Mouse (Mus musculus): Measurements from ENCODE around the gene Kcnj15. TPM values are rescaled to one million over a fixed set of nuclear protein-coding genes. Genes with fewer than 3 reads are reported as not detected.

Kcnj15 gene
- polyA plus RNA-seq, 1 experiment from 2014 or later: 15.8 TPM

DNA sequence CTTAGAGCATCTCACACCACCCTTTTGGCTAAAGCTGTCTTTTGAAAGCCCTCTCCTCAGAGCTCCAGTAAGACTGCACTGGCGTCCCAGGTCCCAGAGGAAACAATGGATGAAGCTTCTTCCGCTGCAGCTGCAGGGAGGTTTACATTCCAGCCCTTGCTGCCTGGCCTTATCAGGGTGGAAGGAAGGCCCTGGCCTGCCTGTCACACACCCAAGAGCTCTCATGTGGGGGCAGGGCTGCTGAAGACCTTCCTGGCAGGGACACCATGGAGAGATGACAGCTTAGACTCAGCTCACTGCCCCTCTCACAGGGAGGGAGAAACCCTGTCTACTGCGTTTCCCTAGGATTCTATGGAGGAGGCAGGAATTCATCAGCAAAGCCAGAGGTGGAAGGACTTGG lies 89.8 kb downstream of the Kcnj15 start:
- no peaks in the 10 kb centered on the region for H3K36me3 ChIP-seq (ENCODE audit: insufficient read depth, low read length)
- H3K9me3 ChIP-seq (ENCODE audit: low read length): no peaks in the 10 kb centered on the region
- peaks cover 20% of the 10 kb centered on the region for H3K4me1 ChIP-seq (ENCODE audit: insufficient read depth, low read depth, low read length)
- TF ChIP-seq CTCF (IDR thresholded peaks at IDR 0.05) (no peak), EP300 (IDR thresholded peaks at IDR 0.05) (peak; percentile 94)
- ATAC-seq: peak; percentile 88
- no peak overlapping the region for H3K9ac ChIP-seq (replicated peaks; ENCODE audit: low read depth)
- peak overlapping the region; percentile 66 for H3K27ac ChIP-seq (ENCODE audit: low read length)
- no peak overlapping the region for H3K4me3 ChIP-seq (ENCODE audit: low read depth, low read length)
- DNase-seq (ENCODE audit: low spot score): peak; percentile 77
- WGBS: 20% methylated on average over 3 of the region's 3 CpGs
- no peak overlapping the region for H3K4me2 ChIP-seq (replicated peaks; ENCODE audit: low read depth, low read length)
- no peaks in the 10 kb centered on the region; the same call in 1 of the 2 replicates for H3K27me3 ChIP-seq (replicated peaks; ENCODE audit: insufficient read depth, low read length)

DNA sequence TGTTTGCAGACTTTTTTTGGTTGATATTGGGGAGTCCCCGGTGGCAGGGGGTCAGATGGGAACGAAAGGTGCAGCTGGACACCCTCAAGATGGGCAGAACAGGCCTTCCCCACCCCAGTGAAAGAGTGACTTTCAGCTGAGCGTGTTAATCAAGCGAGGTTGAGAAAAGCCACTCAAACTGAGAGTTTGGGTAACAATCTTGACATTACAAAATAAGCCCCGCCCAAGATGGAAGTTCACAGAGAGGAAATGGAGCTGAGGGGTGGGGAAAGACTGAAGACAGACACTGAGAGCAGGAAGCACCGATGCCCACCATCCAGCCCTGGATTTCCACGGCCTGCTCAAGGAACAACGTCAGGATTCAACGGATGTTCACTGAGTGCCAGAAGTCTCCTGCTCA lies 91.2 kb downstream of the Kcnj15 start:
- Histone ChIP-seq H3K4me2 (replicated peaks; ENCODE audit: low read depth, low read length) (no peak overlapping the region), H3K27me3 (replicated peaks; ENCODE audit: insufficient read depth, low read length) (no peaks in the 10 kb centered on the region; the same call in 1 of the 2 replicates), H3K4me1 (ENCODE audit: insufficient read depth, low read depth, low read length) (peaks cover 20% of the 10 kb centered on the region), H3K36me3 (ENCODE audit: insufficient read depth, low read length) (no peaks in the 10 kb centered on the region), H3K4me3 (ENCODE audit: low read depth, low read length) (no peak overlapping the region), H3K9me3 (ENCODE audit: low read length) (no peaks in the 10 kb centered on the region), H3K9ac (replicated peaks; ENCODE audit: low read depth) (no peak overlapping the region), H3K27ac (ENCODE audit: low read length) (no peak overlapping the region)
- DNase-seq (ENCODE audit: low spot score) (peak; percentile 34), ATAC-seq (no peak)
- WGBS: 53% methylated on average over 9 of the region's 9 CpGs
- no peak for TF ChIP-seq CTCF (IDR thresholded peaks at IDR 0.05)
- TF ChIP-seq EP300 (IDR thresholded peaks at IDR 0.05): no peak

DNA sequence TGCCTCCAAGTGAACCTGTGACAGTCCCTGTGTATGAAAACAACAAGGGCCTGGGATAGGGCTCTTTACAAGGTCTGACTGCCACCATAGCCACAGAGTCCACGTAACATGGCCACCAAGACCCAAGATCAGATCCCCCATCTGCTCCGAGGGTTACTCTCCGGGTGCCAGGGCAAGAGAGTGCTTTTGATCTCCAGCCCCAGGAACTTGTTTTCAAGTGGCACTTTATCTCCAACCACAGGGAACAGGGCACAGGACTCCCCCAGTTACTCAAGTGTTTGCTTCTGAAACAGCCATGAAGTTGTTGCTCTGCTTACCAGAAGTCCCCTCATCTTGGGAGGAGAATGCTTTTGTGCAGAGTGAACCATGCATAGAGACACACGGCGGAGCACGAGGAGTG lies 92.0 kb downstream of the Kcnj15 start:
- H3K9ac ChIP-seq (replicated peaks; ENCODE audit: low read depth): no peak overlapping the region
- no peaks in the 10 kb centered on the region; the same call in 1 of the 2 replicates for H3K27me3 ChIP-seq (replicated peaks; ENCODE audit: insufficient read depth, low read length)
- 55% methylated on average over 6 of the region's 6 CpGs for WGBS
- peak; percentile 34; the same call in 1 of the 2 replicates for ATAC-seq
- H3K9me3 ChIP-seq (ENCODE audit: low read length): no peaks in the 10 kb centered on the region
- peak; percentile 74 for DNase-seq (ENCODE audit: low spot score)
- H3K4me3 ChIP-seq (ENCODE audit: low read depth, low read length): no peak overlapping the region
- H3K4me2 ChIP-seq (replicated peaks; ENCODE audit: low read depth, low read length): 0 out of 2 replicates have a peak overlapping the region, but pooled peaks have one; percentile 19
- H3K4me1 ChIP-seq (ENCODE audit: insufficient read depth, low read depth, low read length): peaks cover 20% of the 10 kb centered on the region
- TF ChIP-seq EP300 (IDR thresholded peaks at IDR 0.05): no peak
- H3K27ac ChIP-seq (ENCODE audit: low read length): no peak overlapping the region
- H3K36me3 ChIP-seq (ENCODE audit: insufficient read depth, low read length): no peaks in the 10 kb centered on the region

DNA sequence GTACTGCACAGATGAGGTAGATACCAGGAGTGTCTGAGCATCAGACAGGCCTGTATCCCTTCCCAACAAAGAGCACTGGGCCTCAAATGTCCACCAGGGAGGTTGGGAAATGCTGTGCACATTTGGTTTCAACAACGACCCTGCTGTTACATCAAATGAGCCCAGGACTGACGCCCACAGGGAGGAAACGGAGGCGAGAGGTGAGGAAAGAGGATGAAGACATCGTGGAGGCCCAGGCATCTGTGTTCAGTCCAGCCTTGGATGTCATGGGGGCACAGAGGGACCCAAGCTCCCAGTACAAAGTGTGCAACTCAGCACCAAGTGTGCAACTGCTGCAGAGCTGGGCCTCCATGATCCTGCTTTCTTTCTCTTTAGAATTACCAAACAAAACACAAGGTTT lies 92.4 kb downstream of the Kcnj15 start:
- H3K4me1 ChIP-seq (ENCODE audit: insufficient read depth, low read depth, low read length): peaks cover 20% of the 10 kb centered on the region
- no peak overlapping the region for H3K9ac ChIP-seq (replicated peaks; ENCODE audit: low read depth)
- H3K27me3 ChIP-seq (replicated peaks; ENCODE audit: insufficient read depth, low read length): no peaks in the 10 kb centered on the region; the same call in 1 of the 2 replicates
- no peak for DNase-seq (ENCODE audit: low spot score)
- 0 out of 2 replicates have a peak overlapping the region, but pooled peaks have one; percentile 19 for H3K4me2 ChIP-seq (replicated peaks; ENCODE audit: low read depth, low read length)
- no peak for ATAC-seq
- H3K27ac ChIP-seq (ENCODE audit: low read length): no peak overlapping the region
- no peak overlapping the region for H3K4me3 ChIP-seq (ENCODE audit: low read depth, low read length)
- WGBS: 46% methylated on average over 5 of the region's 5 CpGs
- H3K36me3 ChIP-seq (ENCODE audit: insufficient read depth, low read length): no peaks in the 10 kb centered on the region
- TF ChIP-seq EP300 (IDR thresholded peaks at IDR 0.05) (no peak), CTCF (IDR thresholded peaks at IDR 0.05) (no peak)
- no peaks in the 10 kb centered on the region for H3K9me3 ChIP-seq (ENCODE audit: low read length)

Data from lung, postnatal 0 days (tissue).